Mouse (Mus musculus) C2C12 (cell line): Measurements from ENCODE around the gene Sgpp1.

Experiments used
- CTCF ChIP-seq: IDR thresholded peaks from one replicate; pipeline ENCODE4 v1.5.1; 2011; ENCODE audit not compliant: control insufficient read depth, insufficient read depth, insufficient read length
- MYOD1 ChIP-seq: IDR thresholded peaks from one replicate; pipeline ENCODE4 v1.6.1; 2011; ENCODE audit warnings: low read depth; ENCODE audit not compliant: control insufficient read depth, insufficient read length

GRCm38 (mm10) chr12:75739611-75740010, 4.1 kb upstream of the Sgpp1 start:
- TF ChIP-seq CTCF (no peak), MYOD1 (no peak)
